ENCODE assay signal across 18 mouse cellular contexts in genomic region chr1:53736583-53736982, GRCm38 (mm10). TPM values are rescaled to one million over a fixed set of nuclear protein-coding genes. Genes with fewer than 3 reads are reported as not detected.
"Had no signal": no experiment of that assay in that cellular context is flagged by ENCODE, and none has a peak within 500 bp of the region (broad histone marks: within the 10 kb centered on the region; RNA-seq: fewer than 3 reads in every experiment).

No protein-coding gene starts in this region.

- H3K9me3 ChIP-seq: liver, embryonic 13.5 days; liver, embryonic 15.5 days; lung, embryonic 15.5 days; megakaryocyte, embryonic 14.5 days; midbrain, embryonic 13.5 days; midbrain, embryonic 15.5 days; neural tube, embryonic 12.5 days had no signal

- H3K9ac ChIP-seq: liver, embryonic 13.5 days; liver, embryonic 15.5 days; liver, postnatal 0 days; lung, embryonic 15.5 days; midbrain, embryonic 13.5 days; midbrain, embryonic 15.5 days; neural tube, embryonic 12.5 days had no signal

- DNase-seq: liver, embryonic 13.5 days; liver, postnatal 0 days; lung, adult 2 months; lung, postnatal 14 days; lung, postnatal 36 days; right cerebral cortex, postnatal 14 days; spleen, adult 18-20 months; thymus, adult 2 months; thymus, postnatal 4 days had no signal

- ATAC-seq: liver, postnatal 0 days; lung, postnatal 0 days; midbrain, embryonic 13.5 days; midbrain, embryonic 15.5 days had no signal

- H3K27ac ChIP-seq: liver, embryonic 13.5 days; liver, embryonic 15.5 days; lung, embryonic 15.5 days; macrophage; midbrain, embryonic 13.5 days; midbrain, embryonic 15.5 days; neural tube, embryonic 12.5 days had no signal

- H3K4me2 ChIP-seq: liver, embryonic 13.5 days; liver, embryonic 15.5 days; lung, embryonic 15.5 days; midbrain, embryonic 11.5 days; midbrain, embryonic 13.5 days; midbrain, embryonic 15.5 days; neural tube, embryonic 12.5 days had no signal

- H3K4me3 ChIP-seq: liver, embryonic 13.5 days; liver, embryonic 15.5 days; lung, embryonic 15.5 days; megakaryocyte, embryonic 14.5 days; midbrain, embryonic 13.5 days; midbrain, embryonic 15.5 days; neural tube, embryonic 12.5 days had no signal

- H3K4me1 ChIP-seq: liver, embryonic 13.5 days; liver, embryonic 15.5 days; lung, embryonic 15.5 days; midbrain, embryonic 13.5 days; midbrain, embryonic 15.5 days; neural tube, embryonic 12.5 days had no signal

- H3K27me3 ChIP-seq: liver, embryonic 13.5 days; liver, embryonic 15.5 days; lung, embryonic 15.5 days; megakaryocyte, embryonic 14.5 days; midbrain, embryonic 13.5 days; midbrain, embryonic 15.5 days; neural tube, embryonic 12.5 days had no signal

- H3K36me3 ChIP-seq: liver, embryonic 13.5 days; liver, embryonic 15.5 days; lung, embryonic 15.5 days; midbrain, embryonic 13.5 days; midbrain, embryonic 15.5 days; neural tube, embryonic 12.5 days had no signal

RNA-seq across cellular contexts. Expression of gene Dnah7a, which starts 30.0 kb away (rescaled TPM):
- polyA plus RNA-seq: liver, embryonic 13.5 days; liver, embryonic 15.5 days; liver, postnatal 0 days; macrophage had no signal
